Mouse (Mus musculus): ENCODE results near the gene Elmsan1.

Elmsan1 gene

DNA sequence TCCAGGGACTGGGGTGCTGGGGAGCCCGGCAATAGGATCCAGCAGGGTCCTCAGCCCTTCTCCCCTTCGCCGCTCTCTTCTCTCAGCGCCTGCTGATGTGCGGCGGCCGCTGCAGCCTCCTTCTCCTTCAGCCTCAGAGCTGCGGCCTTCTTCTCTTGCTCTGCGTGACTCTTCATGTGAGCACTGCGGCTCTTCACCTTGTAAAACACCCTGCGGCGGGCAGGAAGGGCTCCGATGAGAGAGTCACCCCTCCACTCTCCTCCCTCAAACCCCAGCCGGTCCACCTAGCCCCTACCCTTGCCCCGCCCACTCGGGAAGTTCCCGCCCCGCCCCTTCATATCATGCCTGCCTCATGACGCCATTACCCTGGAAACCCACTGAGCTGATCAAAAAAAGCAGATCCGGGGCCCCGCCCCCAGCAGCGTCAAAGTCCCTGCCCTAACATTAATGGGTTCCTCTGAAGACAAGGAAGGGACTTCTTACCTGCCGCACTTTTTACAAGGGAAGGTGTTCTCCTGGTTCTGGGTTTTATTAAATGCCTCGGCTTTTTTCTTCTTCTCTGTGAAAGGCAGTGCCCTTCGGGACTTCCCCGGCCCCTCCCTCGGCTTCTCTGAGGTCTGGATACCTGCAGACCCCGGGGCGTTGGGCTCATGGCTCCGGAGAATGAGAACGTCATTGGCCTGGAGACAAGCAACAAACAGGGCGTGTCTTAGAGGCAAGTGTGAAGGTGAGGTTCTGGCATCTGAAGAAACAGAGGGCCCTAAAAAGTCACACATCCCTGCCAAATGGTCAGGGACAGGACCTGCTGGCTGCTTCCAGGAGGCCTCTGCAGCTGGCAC is 66.1 kb downstream of the Elmsan1 start:
- DNase-seq (ENCODE audit: low read depth, low spot score), result no peak

DNA sequence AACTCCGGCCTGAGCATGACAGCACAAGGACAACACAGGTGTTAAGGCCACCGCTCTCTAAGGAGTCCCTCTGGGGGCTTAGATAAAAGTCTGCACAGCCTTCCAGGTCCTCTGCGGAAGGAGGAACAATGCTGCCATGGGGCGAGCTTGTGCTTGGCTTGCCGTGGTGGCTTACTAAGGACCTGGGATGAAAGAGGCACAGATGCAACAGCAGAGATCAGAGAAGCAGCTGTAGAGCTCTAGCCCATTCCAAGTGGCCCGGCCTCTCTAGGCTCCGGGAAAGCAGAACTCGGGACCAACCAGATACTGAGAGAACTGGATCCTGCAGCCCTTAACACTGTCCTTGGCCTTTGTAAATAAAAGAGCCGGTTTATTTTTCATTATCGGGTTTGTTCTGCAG is 66.8 kb downstream of the Elmsan1 start:
- no peak for DNase-seq (ENCODE audit: low read depth, low spot score)

DNA sequence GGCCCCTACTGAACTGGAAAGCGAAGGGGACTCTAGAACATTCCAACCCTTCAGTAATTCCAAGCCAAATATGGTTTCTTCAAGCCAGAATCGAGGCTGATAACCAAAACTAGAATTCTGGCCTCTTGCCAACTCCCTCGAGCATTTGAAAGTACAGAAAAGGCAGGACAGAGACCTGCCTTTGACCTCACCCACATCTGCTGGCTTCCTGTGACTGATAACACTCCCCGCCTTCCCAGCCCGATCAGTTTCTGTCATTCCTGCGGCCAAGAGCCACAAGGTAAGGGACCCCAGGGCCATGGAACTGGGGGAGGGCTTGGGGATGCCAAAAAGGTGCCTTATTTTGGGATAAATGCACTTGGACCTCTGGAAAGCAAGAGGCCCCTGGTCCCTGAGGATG is 67.7 kb downstream of the Elmsan1 start:
- no peak for DNase-seq (ENCODE audit: low read depth, low spot score)

DNA sequence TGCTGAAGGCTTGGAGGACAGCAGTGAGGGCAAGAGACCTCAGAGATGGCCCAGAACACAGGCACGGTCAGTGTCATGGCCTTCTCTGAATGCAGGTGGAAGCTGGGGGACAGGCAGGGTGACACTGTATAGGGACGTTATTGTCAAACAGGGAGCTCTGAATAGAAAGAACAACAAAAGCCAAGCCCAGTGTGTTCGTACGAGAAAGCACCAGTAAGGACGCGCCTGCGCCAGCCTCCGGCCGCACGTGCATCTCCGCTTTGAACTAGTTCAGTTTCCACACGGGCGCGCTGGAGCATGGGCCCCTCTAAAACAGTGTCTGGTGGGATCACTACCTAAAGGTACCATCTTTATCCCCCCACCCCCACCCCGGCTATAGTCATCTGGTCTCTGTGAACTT is 68.7 kb downstream of the Elmsan1 start:
- DNase-seq (ENCODE audit: low read depth, low spot score), result no peak

DNA sequence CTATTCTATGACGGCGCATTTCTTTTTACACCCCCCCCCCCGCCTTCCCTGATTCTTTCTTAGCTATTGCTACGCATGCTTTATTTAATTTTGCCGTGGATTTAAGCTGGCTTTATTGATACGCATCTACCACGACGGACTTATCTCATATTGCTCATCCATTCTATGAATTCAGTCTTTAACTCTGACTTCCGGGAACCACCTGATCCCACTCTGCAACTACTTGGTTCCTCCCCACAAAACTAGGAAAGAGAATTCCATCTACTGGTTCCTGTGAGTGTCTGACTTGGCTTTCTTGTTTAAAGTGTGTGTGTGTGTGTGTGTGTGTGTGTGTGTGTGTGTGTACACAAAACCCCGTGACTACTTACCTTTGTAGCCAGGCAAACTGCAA is 70.1 kb downstream of the Elmsan1 start:
- no peak for DNase-seq (ENCODE audit: low read depth, low spot score)

DNA sequence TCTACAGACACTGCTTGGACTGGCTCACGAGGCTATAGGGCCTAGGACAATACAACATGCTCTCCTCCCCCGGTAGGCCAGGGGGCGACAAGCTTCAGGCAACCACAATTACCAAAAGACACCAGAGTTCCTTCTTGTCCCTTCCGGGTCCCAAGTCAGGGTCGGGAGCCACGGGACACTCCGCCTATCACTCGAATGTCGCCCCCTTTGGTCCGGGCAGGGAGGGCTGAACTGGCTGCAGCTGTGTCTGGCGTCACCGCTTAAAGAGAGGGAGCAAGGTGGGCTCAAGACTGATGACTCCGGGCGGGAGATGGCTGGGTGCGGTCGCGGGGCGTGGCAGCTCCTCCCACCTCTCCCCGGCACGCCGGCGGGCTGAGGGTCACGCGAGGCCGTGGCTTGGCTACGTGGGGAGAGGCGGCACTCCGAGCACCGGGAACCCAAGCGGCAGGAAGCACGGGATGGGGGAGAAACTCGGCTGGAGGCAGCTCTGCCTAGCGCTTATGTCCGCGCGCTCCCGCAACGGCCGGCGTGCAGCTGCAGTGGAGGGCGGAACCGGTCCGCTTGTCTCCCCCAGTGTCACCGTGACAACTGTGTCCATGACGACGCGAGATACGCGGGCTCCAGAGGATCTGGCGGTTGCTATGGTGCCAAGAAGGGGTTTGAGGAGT is 70.6 kb downstream of the Elmsan1 start, which contains the start of gene Pnma1:
Gene Pnma1 (minus strand): TSS at position 536 of the 668 bp plus-strand sequence.
- DNase-seq (ENCODE audit: low read depth, low spot score), result no peak

DNA sequence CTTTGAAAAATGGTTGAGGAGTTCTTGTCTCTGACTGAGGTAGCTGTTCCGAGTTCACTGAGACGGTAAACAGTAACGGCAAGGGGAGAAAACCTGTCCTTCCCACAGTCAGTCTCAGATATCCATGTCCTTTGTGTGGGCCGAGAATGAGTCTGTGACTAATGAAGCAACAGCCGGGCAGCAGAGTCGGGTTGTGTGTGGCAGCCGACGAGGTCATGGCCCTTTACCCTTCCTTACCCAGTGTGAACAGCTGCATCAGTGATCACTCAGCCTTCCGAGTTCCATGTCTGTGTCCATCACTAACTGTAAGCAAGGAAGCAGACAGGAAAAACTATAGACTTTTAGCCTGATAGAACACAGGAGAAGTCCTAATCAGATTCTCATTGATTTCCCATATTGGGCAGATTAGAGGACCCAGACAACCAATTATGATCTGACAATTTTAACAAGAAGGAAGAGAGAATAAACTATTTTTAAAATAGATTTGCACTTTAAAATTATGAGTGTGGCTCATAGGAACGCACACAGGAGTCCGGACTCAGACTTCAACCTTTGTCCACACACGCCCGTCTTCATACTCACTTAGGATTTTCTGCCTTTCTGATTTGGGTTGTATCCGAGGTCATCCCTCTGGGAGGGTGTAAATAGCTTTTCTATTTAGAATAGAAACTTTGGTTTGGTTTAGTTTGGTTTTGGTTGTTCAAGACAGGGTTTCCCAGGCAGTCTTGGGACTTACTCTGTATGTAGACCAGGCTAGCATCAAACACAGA is 76.2 kb downstream of the Elmsan1 start:
- DNase-seq (ENCODE audit: low read depth, low spot score), result no peak

DNA sequence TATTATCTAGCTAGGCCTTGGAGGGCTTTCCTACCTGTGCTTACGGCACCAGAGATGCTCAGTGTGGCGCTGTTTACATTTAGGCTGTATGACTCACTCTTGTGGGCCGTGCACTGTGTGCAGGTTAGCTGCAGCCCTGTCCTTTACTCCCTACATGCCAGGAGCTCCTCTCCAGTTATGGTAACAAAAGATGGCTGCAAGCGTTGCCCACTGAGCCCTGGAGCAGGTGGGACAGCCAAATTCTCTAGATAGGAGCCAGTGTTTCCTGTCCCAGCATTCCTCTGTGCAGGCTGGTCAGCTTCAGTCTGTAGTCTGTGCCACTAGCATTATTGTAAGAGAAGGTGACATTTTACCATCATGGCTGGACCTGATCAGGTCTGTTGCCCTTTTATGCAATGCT is 77.4 kb downstream of the Elmsan1 start:
- no peak for DNase-seq (ENCODE audit: low read depth, low spot score)

DNA sequence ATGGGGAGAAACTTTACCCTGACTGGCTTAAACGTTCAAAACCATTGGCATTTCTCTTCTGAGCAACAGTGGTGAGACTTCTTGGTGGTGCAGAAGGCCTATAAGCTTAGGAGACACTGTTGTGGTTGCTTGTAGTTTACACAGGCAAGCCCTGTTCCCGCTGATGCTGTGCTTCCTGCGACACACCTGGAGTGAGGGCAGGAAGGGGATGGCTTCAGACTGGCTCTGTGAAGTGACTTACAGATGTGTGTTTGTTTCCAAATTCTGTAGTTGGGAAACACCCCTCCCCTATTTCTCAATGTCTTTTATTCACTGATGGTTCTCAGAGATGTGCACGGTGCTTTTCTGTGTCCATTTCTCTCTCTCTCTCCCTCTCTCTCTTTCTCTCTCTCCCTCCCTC is 78.5 kb downstream of the Elmsan1 start:
- DNase-seq (ENCODE audit: low read depth, low spot score), result no peak

DNA sequence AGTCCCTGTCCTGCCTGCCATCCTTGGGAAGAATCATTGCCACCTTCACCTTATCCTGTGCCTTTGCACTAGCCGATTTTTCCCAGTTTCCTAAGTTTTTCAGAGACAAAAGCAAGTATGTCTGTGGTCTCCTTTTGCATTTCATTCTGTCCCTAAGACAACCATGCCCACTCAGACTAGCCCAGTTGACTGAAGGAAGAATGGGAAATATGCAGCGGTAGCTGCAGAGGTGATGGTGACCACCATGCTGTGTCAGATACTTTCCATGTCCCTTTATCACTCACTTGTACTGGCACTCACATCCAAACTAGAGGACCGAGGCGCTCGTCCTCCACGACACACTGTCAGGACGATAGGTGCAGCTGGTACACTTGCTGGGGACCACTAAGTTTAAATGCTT is 81.5 kb downstream of the Elmsan1 start:
- no peak for DNase-seq (ENCODE audit: low read depth, low spot score)

DNA sequence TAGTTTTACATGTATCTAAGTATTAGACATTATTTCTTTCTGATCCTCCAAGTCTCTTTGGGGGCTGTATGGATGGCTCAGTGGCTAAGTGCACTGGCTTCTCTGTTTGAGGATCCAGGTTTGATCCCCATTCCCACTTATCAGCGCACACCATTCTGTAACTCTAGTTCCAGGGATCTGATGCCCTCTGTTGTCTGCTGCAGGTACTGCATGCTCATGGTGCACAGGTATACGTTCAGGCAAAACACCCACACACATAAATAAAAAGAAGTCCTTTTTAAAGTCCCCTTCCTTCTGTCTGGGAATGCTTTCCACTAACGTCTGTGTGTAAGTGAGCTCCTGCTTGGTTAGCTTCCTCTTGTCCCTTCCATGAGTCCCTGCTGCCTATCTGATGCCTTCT is 86.4 kb downstream of the Elmsan1 start:
- peak; percentile 54 for DNase-seq (ENCODE audit: low read depth, low spot score)

DNA sequence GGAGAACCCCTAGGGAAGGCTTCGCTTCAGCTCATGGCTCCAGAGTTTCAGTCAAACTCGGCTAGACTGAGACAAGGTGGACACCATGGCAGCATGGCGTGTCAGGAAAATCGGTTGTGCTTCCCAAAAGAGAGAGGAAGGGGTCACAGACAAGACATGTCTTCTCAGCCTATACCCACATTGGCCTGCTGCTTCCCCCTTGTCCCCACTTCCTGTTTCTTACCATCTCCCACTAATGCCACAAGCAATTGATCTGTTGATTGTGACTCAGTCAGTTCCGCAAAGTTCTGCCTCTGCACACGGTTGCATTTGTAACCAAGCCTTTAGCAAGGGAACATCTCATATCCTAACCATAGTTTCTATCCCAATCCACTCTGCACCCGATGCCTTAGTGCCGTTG is 88.8 kb downstream of the Elmsan1 start:
- no peak for DNase-seq (ENCODE audit: low read depth, low spot score)

DNA sequence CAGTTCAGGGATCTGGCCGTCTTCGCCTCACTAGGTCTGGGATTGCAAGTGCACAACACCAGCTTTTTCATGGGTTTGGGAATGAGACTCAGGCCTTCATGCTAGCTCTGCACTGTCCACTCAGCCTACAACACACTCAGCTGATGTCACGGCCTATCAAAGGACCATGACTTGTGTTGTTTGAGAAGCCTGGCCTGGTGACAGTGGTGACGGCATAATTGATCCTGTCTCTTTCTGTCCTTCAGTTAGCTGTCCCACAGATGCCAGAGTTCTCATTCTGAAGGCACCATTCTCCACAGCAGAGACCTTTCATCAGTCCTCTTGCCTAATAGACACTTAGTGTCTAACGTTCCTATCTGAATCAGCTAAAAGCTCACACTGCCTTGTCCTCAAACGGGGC is 90.1 kb downstream of the Elmsan1 start:
- DNase-seq (ENCODE audit: low read depth, low spot score), result no peak

DNA sequence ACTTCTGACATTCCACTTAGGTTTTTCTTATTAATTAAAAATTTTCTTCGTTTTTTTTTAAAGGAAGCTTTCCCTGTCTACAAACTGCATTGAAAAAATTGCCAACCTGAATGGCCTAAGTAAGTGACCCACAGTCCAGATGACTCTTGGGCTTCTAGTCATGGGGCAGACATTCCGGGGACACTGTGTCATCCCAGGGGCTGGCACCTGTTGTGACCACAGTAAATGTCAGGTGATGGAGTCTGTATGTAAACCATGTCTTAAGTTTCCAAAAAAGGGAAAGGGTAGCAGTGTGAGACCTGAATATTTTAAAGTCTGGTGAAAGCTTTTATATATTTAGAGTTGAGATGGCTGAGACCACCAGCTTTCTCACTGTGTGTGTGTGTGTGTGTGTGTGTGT is 91.8 kb downstream of the Elmsan1 start:
- peak; percentile 19 for DNase-seq (ENCODE audit: low read depth, low spot score)

DNA sequence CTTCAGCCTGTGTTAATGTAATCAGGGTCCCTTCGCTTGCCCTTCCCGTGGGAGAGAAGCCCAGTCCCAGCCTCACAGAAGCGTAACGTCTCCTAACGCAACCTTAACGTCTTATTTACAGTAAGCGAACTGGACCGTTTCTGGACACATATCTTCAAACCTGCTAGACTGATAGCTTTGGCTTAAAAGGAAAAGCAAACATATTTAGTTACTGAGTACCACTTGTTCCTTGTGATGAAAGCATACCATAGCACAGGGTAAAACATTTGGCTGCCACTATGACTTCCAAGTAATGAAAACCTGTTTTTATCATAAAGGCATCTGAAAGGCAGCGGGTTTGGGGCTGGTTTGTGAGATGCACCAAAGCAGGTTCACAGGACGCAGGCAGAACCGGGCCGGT is 92.8 kb downstream of the Elmsan1 start:
- DNase-seq (ENCODE audit: low read depth, low spot score), result no peak

DNA sequence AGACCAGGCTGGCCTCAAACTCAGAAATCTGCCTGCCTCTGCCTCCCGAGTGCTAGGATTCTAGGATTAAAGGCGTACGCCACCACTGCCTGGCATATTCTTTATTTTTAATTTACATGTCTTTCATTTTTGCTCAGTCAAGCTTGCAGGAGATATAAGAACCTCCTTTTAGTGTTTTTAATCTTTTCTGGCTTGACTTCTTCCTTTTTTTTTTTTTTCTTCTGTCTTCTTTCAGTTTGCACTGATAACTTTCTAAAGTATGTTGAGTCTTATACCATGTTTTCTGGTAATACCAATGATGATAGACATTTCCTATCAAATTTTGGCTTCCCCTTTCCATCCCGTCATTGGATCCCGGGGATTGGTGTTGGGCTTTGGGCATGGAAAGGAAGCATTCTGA is 99.1 kb downstream of the Elmsan1 start:
- DNase-seq (ENCODE audit: low read depth, low spot score), result no peak

DNA sequence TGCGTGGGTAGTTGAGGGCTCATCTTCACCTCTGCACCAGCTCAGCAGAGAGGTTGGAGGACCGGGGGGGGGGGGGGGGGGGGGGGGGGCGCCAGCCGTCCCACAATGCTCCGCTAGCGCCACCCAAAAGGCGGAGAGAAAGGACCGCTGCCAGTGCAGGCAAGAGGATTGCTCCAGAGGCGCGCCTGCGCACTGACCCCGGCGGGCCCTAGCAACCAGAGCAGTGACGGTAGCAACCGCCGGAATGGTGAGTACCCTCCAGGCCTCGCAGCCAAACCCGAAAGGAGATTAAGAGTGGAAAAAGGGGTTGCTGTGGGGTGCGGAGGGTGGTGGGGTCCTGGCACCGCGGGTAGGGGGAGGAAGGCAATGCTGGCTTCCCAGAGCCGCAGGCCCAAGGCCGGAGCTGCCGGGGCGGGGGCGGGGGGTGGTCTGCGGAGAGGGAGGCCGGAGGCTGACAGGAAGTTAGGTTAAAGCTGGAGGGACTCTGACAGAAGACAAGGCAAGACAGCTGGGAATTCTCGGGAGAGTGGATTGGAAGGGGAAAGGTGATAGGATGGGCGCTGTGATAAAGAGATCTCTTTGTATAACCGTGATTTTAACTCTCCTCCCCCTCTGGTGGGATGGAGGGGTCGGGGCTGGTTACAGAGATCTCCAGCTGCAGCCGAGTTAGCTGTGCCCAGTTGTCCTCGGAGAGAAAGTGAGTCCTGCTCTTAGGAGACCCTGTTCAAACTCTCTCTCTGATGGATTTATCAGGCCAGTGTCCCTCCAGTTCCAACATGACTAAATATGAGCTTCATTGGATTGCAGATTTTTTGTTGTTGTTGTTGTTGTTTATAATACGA is 104.3 kb downstream of the Elmsan1 start, which contains the start of gene Dnal1:
Gene Dnal1 (plus strand): TSS at position 214 of the 842 bp plus-strand sequence.
- DNase-seq (ENCODE audit: low read depth, low spot score), result peak; percentile 92

DNA sequence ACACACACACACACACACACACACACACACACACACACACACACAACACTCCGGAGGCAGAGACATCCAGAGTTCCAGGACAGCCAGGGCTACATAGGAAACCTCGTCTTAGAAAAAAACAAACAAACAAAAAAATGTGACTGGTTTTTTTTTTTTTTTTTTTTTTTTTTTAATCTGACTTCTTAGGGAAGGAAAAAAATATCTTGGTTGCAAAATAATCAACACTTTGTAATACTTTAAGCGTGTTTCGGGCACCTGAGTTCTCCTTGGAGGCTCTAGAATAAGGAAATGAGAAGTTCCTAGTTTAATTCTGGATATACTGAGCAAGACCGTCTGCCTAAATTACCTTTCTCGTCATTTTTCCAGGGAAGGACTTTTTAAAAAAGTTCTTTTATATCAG is 105.0 kb downstream of the Elmsan1 start:
- no peak for DNase-seq (ENCODE audit: low read depth, low spot score)

DNA sequence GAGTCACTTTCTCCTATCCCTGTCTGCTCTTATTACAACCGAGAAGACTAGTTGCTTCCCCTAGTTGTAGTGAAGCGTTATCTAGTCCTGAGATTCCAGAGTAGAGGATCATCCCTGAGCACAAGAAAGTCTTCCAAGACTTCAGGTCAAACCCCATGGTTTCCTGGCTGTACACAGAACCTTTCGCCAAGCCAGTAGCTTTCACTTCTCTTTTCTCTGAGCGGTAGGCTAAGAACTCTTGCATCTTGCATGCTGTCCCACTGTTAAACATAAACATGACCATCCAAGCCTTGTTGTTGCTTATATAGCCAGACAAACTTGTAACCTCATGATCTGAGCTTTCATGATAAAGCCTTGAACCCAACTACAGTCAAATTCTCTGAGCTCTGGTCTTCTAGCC is 107.9 kb downstream of the Elmsan1 start:
- no peak for DNase-seq (ENCODE audit: low read depth, low spot score)

DNA sequence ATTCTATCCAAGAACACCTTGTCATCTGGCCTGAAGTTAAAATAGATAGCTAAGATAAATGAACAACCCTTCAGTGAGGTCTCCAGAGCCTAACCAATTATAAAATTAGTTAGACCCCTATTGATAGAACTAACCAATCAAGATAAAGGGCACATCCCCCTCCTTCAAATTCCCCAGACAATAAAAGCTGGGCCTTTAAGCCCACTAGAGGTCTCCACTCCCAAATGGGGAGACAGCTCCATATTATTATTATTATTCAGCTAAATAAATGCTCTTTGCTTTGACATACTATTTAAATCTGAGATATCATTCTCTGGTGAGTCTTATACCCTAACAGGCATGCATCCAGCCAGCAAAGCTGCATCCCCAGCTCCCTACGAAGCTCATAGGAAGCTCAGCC is 108.8 kb downstream of the Elmsan1 start:
- DNase-seq (ENCODE audit: low read depth, low spot score), result no peak

DNA sequence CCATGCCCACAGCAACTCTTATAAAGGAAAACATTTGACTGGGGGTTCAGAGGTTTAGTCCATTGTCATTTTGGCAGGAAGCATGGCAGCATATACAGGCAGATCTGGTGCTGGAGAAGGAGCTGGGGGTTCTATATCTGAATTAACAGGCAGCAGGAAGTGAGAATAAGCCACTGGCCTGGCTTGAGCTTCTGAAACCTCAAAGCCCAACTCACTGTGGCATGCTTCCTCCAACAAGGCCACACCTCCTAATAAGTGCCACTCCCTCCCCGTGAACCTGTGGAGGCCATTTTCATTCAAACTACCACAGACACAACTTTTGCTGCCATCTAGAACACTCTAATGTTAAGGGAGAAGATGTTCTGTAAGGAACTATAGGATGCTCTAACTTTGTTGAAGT is 111.0 kb downstream of the Elmsan1 start:
- DNase-seq (ENCODE audit: low read depth, low spot score), result no peak
